Mouse (Mus musculus): ENCODE measurements around the gene Anxa6.
"Not testable (repeated sequence)": the region's sequence is repeated elsewhere in the genome, so short reads cannot be mapped to it uniquely, and the experiment has no call there.

The Anxa6 gene

GRCm38 (mm10) chr11:54962810-54963209 lies 70.4 kb downstream of the Anxa6 start, which contains the start of gene Tnip1:
Gene Tnip1 (minus strand): TSS chr11:54962917.
- in situ Hi-C loops (cut with MboI, MseI): no loop called here

GRCm38 (mm10) chr11:54961921-54962320 lies 71.3 kb downstream of the Anxa6 start:
- in situ Hi-C loops (cut with MboI, MseI): no loop called here

- in situ Hi-C loops (cut with MboI, MseI): no loop called here
Observed at GRCm38 (mm10) chr11:54961164-54961850, 71.9 kb downstream of the Anxa6 start.

- in situ Hi-C loops (cut with MboI, MseI): no loop called here
Observed at GRCm38 (mm10) chr11:54960251-54960650, 73.0 kb downstream of the Anxa6 start.

GRCm38 (mm10) chr11:54958571-54959073 lies 74.6 kb downstream of the Anxa6 start:
- in situ Hi-C loops (cut with MboI, MseI): no loop called here

GRCm38 (mm10) chr11:54957708-54958107 lies 75.5 kb downstream of the Anxa6 start:
- in situ Hi-C loops (cut with MboI, MseI): not testable (repeated sequence)

- in situ Hi-C loops (cut with MboI, MseI): no loop called here
Observed at GRCm38 (mm10) chr11:54956912-54957311, 76.3 kb downstream of the Anxa6 start.

GRCm38 (mm10) chr11:54955735-54956480 lies 77.3 kb downstream of the Anxa6 start:
- in situ Hi-C loops (cut with MboI, MseI): no loop called here

GRCm38 (mm10) chr11:54955400-54955734 lies 77.9 kb downstream of the Anxa6 start:
- in situ Hi-C loops (cut with MboI, MseI): not testable (repeated sequence)

- in situ Hi-C loops (cut with MboI, MseI): no loop called here
Observed at GRCm38 (mm10) chr11:54954716-54955115, 78.5 kb downstream of the Anxa6 start.

- in situ Hi-C loops (cut with MboI, MseI): no loop called here
Observed at GRCm38 (mm10) chr11:54953993-54954446, 79.2 kb downstream of the Anxa6 start.

GRCm38 (mm10) chr11:54952651-54953050 lies 80.6 kb downstream of the Anxa6 start:
- in situ Hi-C loops (cut with MboI, MseI): no loop called here

- in situ Hi-C loops (cut with MboI, MseI): no loop called here
Observed at GRCm38 (mm10) chr11:54950684-54951083, 82.6 kb downstream of the Anxa6 start.

- in situ Hi-C loops (cut with MboI, MseI): no loop called here
Observed at GRCm38 (mm10) chr11:54949717-54950116, 83.5 kb downstream of the Anxa6 start.

- in situ Hi-C loops (cut with MboI, MseI): no loop called here
Observed at GRCm38 (mm10) chr11:54944702-54945101, 88.5 kb downstream of the Anxa6 start.

- in situ Hi-C loops (cut with MboI, MseI): no loop called here
Observed at GRCm38 (mm10) chr11:54940056-54940455, 93.2 kb downstream of the Anxa6 start.

- in situ Hi-C loops (cut with MboI, MseI): loop anchor here (10.0 kb wide), 1 partner anchor 55 kb away; no protein-coding TSS in a partner anchor
Observed at GRCm38 (mm10) chr11:54939501-54939900, 93.7 kb downstream of the Anxa6 start.

GRCm38 (mm10) chr11:54936771-54937140 lies 96.5 kb downstream of the Anxa6 start:
- in situ Hi-C loops (cut with MboI, MseI): loop anchor here (10.0 kb wide), 1 partner anchor 52 kb away; no protein-coding TSS in a partner anchor

- in situ Hi-C loops (cut with MboI, MseI): loop anchor here (10.0 kb wide), 1 partner anchor 51 kb away; no protein-coding TSS in a partner anchor
Observed at GRCm38 (mm10) chr11:54936035-54936770, 97.0 kb downstream of the Anxa6 start.

- in situ Hi-C loops (cut with MboI, MseI): loop anchor here (5.0 to 10.0 kb wide), 3 partner anchors 48 to 108 kb away; no protein-coding TSS in a partner anchor
Observed at GRCm38 (mm10) chr11:54934198-54934597, 99.0 kb downstream of the Anxa6 start.

- in situ Hi-C loops (cut with MboI, MseI): loop anchor here (5.0 to 10.0 kb wide), 3 partner anchors 48 to 110 kb away; no protein-coding TSS in a partner anchor
Observed at GRCm38 (mm10) chr11:54932540-54932939, 100.7 kb downstream of the Anxa6 start.
